Mouse (Mus musculus) MEL (cell line): ENCODE results near the gene 4933405O20Rik. TPM values are rescaled to one million over a fixed set of nuclear protein-coding genes. Genes with fewer than 3 reads are reported as not detected.

ENCODE experiments used
- DNase-seq: peaks from one replicate; pipeline ENCODE4 v3.0.0; 2011; ENCODE audit warnings: low read depth, low spot score
- H3K27ac ChIP-seq: 2 replicates; pipeline ENCODE4 v1.5.1; 2012; ENCODE audit warnings: low read depth, mild to moderate bottlenecking, control low read depth, low read length, moderate library complexity; ENCODE audit not compliant: control insufficient read depth
- H3K27me3 ChIP-seq, 2 experiments: fragments of 150-350 bp in 1 of 2; sonication (generic) in 1 of 2; 2 replicates each; pipeline ENCODE4 v1.6.1; 2012; ENCODE audit warnings: low read length in 2 of 2, mild to moderate bottlenecking in 2 of 2, improper control_type of control experiment in 1 of 2, moderate library complexity in 1 of 2; ENCODE audit not compliant: insufficient read depth in 2 of 2, control insufficient read depth in 1 of 2
- H3K36me3 ChIP-seq, 2 experiments: 2 replicates each; pipeline ENCODE4 v1.6.1; 2012 to 2014; ENCODE audit warnings: low read length in 2 of 2, improper control_type of control experiment in 1 of 2, inconsistent platforms in 1 of 2, mild to moderate bottlenecking in 1 of 2; ENCODE audit not compliant: insufficient read depth in 2 of 2, control insufficient read depth in 1 of 2
- H3K4me1 ChIP-seq, 2 experiments: fragments of 150-350 bp in 1 of 2; sonication (generic) in 1 of 2; 2 replicates each; pipeline ENCODE4 v1.6.1; 2012; ENCODE audit warnings: low read length in 2 of 2, improper control_type of control experiment in 1 of 2, mild to moderate bottlenecking in 1 of 2; ENCODE audit not compliant: insufficient read depth in 2 of 2, control insufficient read depth in 1 of 2
- H3K4me3 ChIP-seq, 2 experiments: fragments of 150-350 bp in 1 of 2; sonication (generic) in 1 of 2; 2 replicates each; pipeline ENCODE4 v1.5.1; 2012; ENCODE audit warnings: low read depth in 2 of 2, low read length in 2 of 2, mild to moderate bottlenecking in 2 of 2, moderate library complexity in 2 of 2, control low read depth in 1 of 2, improper control_type of control experiment in 1 of 2; ENCODE audit not compliant: control insufficient read depth in 1 of 2, insufficient read depth in 1 of 2
- H3K79me2 ChIP-seq: 2 replicates; pipeline ENCODE4 v1.6.1; 2012; ENCODE audit warnings: mild to moderate bottlenecking, low read length, moderate library complexity; ENCODE audit not compliant: control insufficient read depth, poor library complexity, insufficient read depth
- H3K9ac ChIP-seq: 2 replicates; pipeline ENCODE4 v1.6.1; 2012; ENCODE audit warnings: low read depth, mild to moderate bottlenecking, control low read depth, low read length, moderate library complexity; ENCODE audit not compliant: control insufficient read depth, poor library complexity, severe bottlenecking
- H3K9me3 ChIP-seq: fragments of 150-350 bp; sonication (generic); replicated peaks from 2 replicates; pipeline ENCODE4 v1.6.1; 2012; ENCODE audit warnings: mild to moderate bottlenecking, low read length, improper control_type of control experiment, moderate library complexity; ENCODE audit not compliant: insufficient read depth
- CHD1 ChIP-seq: IDR thresholded peaks from 2 replicates; pipeline ENCODE4 v1.6.1; 2012; ENCODE audit warnings: low read depth, mild to moderate bottlenecking, inconsistent platforms, low read length, improper control_type of control experiment
- CHD2 ChIP-seq: IDR thresholded peaks from 2 replicates; pipeline ENCODE4 v1.6.1; 2011; ENCODE audit warnings: low read length, improper control_type of control experiment
- CTCF ChIP-seq, 3 experiments: IDR thresholded peaks in 2 of 3; conservative IDR thresholded peaks in 1 of 3; 2 replicates each; pipeline ENCODE4 v1.5.1; 2011 to 2012; ENCODE audit warnings: low read length in 3 of 3, low read depth in 2 of 3, mild to moderate bottlenecking in 2 of 3, improper control_type of control experiment in 1 of 3, inconsistent platforms in 1 of 3, mixed read lengths in 1 of 3, moderate library complexity in 1 of 3; ENCODE audit not compliant: control insufficient read depth in 1 of 3, insufficient read depth in 1 of 3, poor library complexity in 1 of 3, severe bottlenecking in 1 of 3
- E2F4 ChIP-seq: IDR thresholded peaks from 2 replicates; pipeline ENCODE4 v1.6.1; 2011; ENCODE audit warnings: low read depth, low read length, improper control_type of control experiment, borderline replicate concordance
- ELF1 ChIP-seq: IDR thresholded peaks from 2 replicates; pipeline ENCODE4 v1.6.1; 2014; ENCODE audit warnings: low read depth, mild to moderate bottlenecking, inconsistent platforms, low read length, improper control_type of control experiment, moderate library complexity
- EP300 ChIP-seq, 2 experiments: IDR thresholded peaks; 2 replicates each; pipeline ENCODE4 v1.6.1; 2011; ENCODE audit warnings: improper control_type of control experiment in 2 of 2, low read length in 2 of 2, low read depth in 1 of 2, mild to moderate bottlenecking in 1 of 2
- HCFC1 ChIP-seq: IDR thresholded peaks from 2 replicates; pipeline ENCODE4 v1.6.1; 2012; ENCODE audit warnings: low read depth, mild to moderate bottlenecking, inconsistent platforms, low read length, improper control_type of control experiment, moderate library complexity
- MAFK ChIP-seq: IDR thresholded peaks from 2 replicates; pipeline ENCODE4 v1.6.1; 2011; ENCODE audit warnings: low read depth, mild to moderate bottlenecking, low read length, improper control_type of control experiment, borderline replicate concordance
- MEF2A ChIP-seq: IDR thresholded peaks from 2 replicates; pipeline ENCODE4 v1.6.1; 2014; ENCODE audit warnings: low read depth, mild to moderate bottlenecking, inconsistent platforms, low read length, improper control_type of control experiment; ENCODE audit not compliant: poor library complexity, insufficient replicate concordance, severe bottlenecking; ENCODE audit errors: extremely low read depth
- POLR2A ChIP-seq, 2 experiments: IDR thresholded peaks; 2 replicates each; pipeline ENCODE4 v1.6.1; 2011 to 2012; ENCODE audit warnings: low read length in 2 of 2, mild to moderate bottlenecking in 2 of 2, control low read depth in 1 of 2, improper control_type of control experiment in 1 of 2, low read depth in 1 of 2, moderate library complexity in 1 of 2; ENCODE audit not compliant: control insufficient read depth in 1 of 2, insufficient read depth in 1 of 2, poor library complexity in 1 of 2
- POLR2AphosphoS2 ChIP-seq: IDR thresholded peaks from 2 replicates; pipeline ENCODE4 v1.6.1; 2011; ENCODE audit warnings: low read length, improper control_type of control experiment
- RCOR1 ChIP-seq: IDR thresholded peaks from 2 replicates; pipeline ENCODE4 v1.6.1; 2012; ENCODE audit warnings: low read depth, mild to moderate bottlenecking, inconsistent platforms, low read length, improper control_type of control experiment
- UBTF ChIP-seq: IDR thresholded peaks from 2 replicates; pipeline ENCODE4 v1.6.1; 2012; ENCODE audit warnings: low read depth, mild to moderate bottlenecking, inconsistent platforms, low read length, improper control_type of control experiment, moderate library complexity, borderline replicate concordance; ENCODE audit not compliant: insufficient read depth
- USF1 ChIP-seq: IDR thresholded peaks from 2 replicates; pipeline ENCODE4 v1.6.1; 2014; ENCODE audit warnings: low read depth, mild to moderate bottlenecking, inconsistent platforms, low read length, improper control_type of control experiment, moderate library complexity
- USF2 ChIP-seq, 2 experiments: IDR thresholded peaks; 2 replicates each; pipeline ENCODE4 v1.6.1; 2011 to 2012; ENCODE audit warnings: improper control_type of control experiment in 2 of 2, low read length in 2 of 2, borderline replicate concordance in 1 of 2, inconsistent platforms in 1 of 2, low read depth in 1 of 2, mild to moderate bottlenecking in 1 of 2; ENCODE audit not compliant: insufficient read depth in 1 of 2
- ZC3H11A ChIP-seq: IDR thresholded peaks from 2 replicates; pipeline ENCODE4 v1.6.1; 2012; ENCODE audit warnings: low read depth, mild to moderate bottlenecking, inconsistent platforms, low read length, improper control_type of control experiment
- ZKSCAN1 ChIP-seq: IDR thresholded peaks from 2 replicates; pipeline ENCODE4 v1.6.1; 2012; ENCODE audit warnings: low read depth, mild to moderate bottlenecking, inconsistent platforms, low read length, improper control_type of control experiment, moderate library complexity
- ZMIZ1 ChIP-seq: IDR thresholded peaks from 2 replicates; pipeline ENCODE4 v1.6.1; 2012; ENCODE audit warnings: low read depth, mild to moderate bottlenecking, inconsistent platforms, low read length, improper control_type of control experiment, moderate library complexity
- polyA plus RNA-seq, 2 experiments: library from polyadenylated mRNA; stranded (reverse) in 1 of 2; unstranded in 1 of 2; fragments of >175 nt in 1 of 2; fragments of >200 nt in 1 of 2; gene quantifications; 2 replicates each; pipeline versions ENCODE4 v1.2.1 to v1.2.4; 2012; ENCODE audit warnings: low replicate concordance in 2 of 2, low read depth in 1 of 2; ENCODE audit not compliant: insufficient read length in 2 of 2, insufficient read depth in 1 of 2, missing spikeins in 1 of 2
- total RNA-seq: library from RNA; depleted of rRNA; stranded (reverse); fragments of 300-350 nt; gene quantifications from 2 replicates; pipeline ENCODE4 v1.2.3, GENCODE M21; 2012

4933405O20Rik gene
- total and polyA plus RNA-seq, 3 experiments, result not detected

GRCm38 (mm10) chr7:50551426-50551825 lies 47.6 kb upstream of the 4933405O20Rik start:
- no peaks in the 10 kb centered on the region for H3K9me3 ChIP-seq
- no peaks in the 10 kb centered on the region for H3K79me2 ChIP-seq
- DNase-seq, result no peak
- H3K27ac ChIP-seq, result no peak overlapping the region
- no peak for TF ChIP-seq RCOR1
- TF ChIP-seq ZKSCAN1, result no peak
- no peaks in the 10 kb centered on the region for H3K4me1 ChIP-seq
- H3K4me3 ChIP-seq, result no peak overlapping the region
- H3K9ac ChIP-seq, result no peak overlapping the region
- H3K27me3 ChIP-seq, result no peaks in the 10 kb centered on the region
- no peaks in the 10 kb centered on the region for H3K36me3 ChIP-seq

GRCm38 (mm10) chr7:50562708-50563107 lies 36.3 kb upstream of the 4933405O20Rik start:
- H3K9me3 ChIP-seq, result no peaks in the 10 kb centered on the region
- H3K27ac ChIP-seq, result no peak overlapping the region
- H3K4me1 ChIP-seq, result no peaks in the 10 kb centered on the region
- TF ChIP-seq MEF2A (no peak), CTCF (IDR thresholded peaks at IDR 0.05 in 2 of 3, conservative IDR thresholded peaks at IDR 0.05 in 1 of 3; ENCODE audit: control insufficient read depth in 1 of 3, insufficient read depth in 1 of 3, low read depth in 2 of 3, low read length in 3 of 3, poor library complexity in 1 of 3, severe bottlenecking in 1 of 3) (no peak), ZC3H11A (no peak), ELF1 (no peak), EP300 (IDR thresholded peaks at IDR 0.05; ENCODE audit: low read depth in 1 of 2, low read length in 2 of 2) (no peak), MAFK (no peak), USF2 (IDR thresholded peaks at IDR 0.05; ENCODE audit: borderline replicate concordance in 1 of 2, insufficient read depth in 1 of 2, low read depth in 1 of 2, low read length in 2 of 2) (no peak), E2F4 (no peak), UBTF (no peak), CHD2 (no peak), POLR2AphosphoS2 (no peak), USF1 (no peak), CHD1 (no peak), POLR2A (IDR thresholded peaks at IDR 0.05; ENCODE audit: control insufficient read depth in 1 of 2, insufficient read depth in 1 of 2, low read depth in 1 of 2, low read length in 2 of 2, poor library complexity in 1 of 2) (no peak), ZMIZ1 (no peak), HCFC1 (no peak)
- no peak overlapping the region for H3K9ac ChIP-seq
- DNase-seq, result no peak
- no peaks in the 10 kb centered on the region for H3K79me2 ChIP-seq
- no peaks in the 10 kb centered on the region for H3K36me3 ChIP-seq
- H3K4me3 ChIP-seq, result no peak overlapping the region
- no peaks in the 10 kb centered on the region for H3K27me3 ChIP-seq
